Mouse (Mus musculus) neural tube, embryonic 11.5 days (tissue): ENCODE data around the gene Cst9. TPM values are rescaled to one million over a fixed set of nuclear protein-coding genes. Genes with fewer than 3 reads are reported as not detected.

Experiments used
- ATAC-seq: fragments of 200-750 bp; cut with Nextera tagmentation; 2 replicates; pipeline ENCODE4 v1.8.0; 2017; ENCODE audit warnings: moderate number of reproducible peaks, mild to moderate bottlenecking, moderate TSS enrichment, moderate library complexity; ENCODE audit not compliant: insufficient read depth, low FRiP score, low TSS enrichment
- DNase-seq: peaks from one replicate; pipeline ENCODE4 v3.0.0-alpha.2; 2015; ENCODE audit warnings: low spot score
- H3K27ac ChIP-seq: fragments of 300-500 bp; sonication (generic); 2 replicates; pipeline ENCODE4 v1.5.1; 2014; ENCODE audit warnings: low read depth, mild to moderate bottlenecking, low read length
- H3K27me3 ChIP-seq: fragments of 300-500 bp; sonication (generic); 2 replicates; pipeline ENCODE4 v1.6.1; 2014; ENCODE audit warnings: mild to moderate bottlenecking, low read length, mixed read lengths; ENCODE audit not compliant: control insufficient read depth, insufficient read depth
- H3K36me3 ChIP-seq: fragments of 300-500 bp; sonication (generic); 2 replicates; pipeline ENCODE4 v1.6.1; 2014; ENCODE audit warnings: mild to moderate bottlenecking, low read length, moderate library complexity, mixed read lengths; ENCODE audit not compliant: control insufficient read depth, insufficient read depth
- H3K4me1 ChIP-seq: fragments of 300-500 bp; sonication (generic); 2 replicates; pipeline ENCODE4 v1.6.1; 2014; ENCODE audit warnings: low read length, mixed read lengths; ENCODE audit not compliant: control insufficient read depth, insufficient read depth
- H3K4me2 ChIP-seq: fragments of 300-500 bp; sonication (generic); 2 replicates; pipeline ENCODE4 v1.6.1; 2014; ENCODE audit warnings: low read depth, mild to moderate bottlenecking, moderate library complexity
- H3K4me3 ChIP-seq: fragments of 300-500 bp; sonication (generic); 2 replicates; pipeline ENCODE4 v1.5.1; 2014; ENCODE audit warnings: low read depth, low read length
- H3K9ac ChIP-seq: fragments of 300-500 bp; sonication (generic); 2 replicates; pipeline ENCODE4 v1.6.1; 2014; ENCODE audit warnings: mild to moderate bottlenecking, low read length
- H3K9me3 ChIP-seq: fragments of 300-500 bp; sonication (generic); 2 replicates; pipeline ENCODE4 v1.6.1; 2016; ENCODE audit warnings: low read length; ENCODE audit not compliant: control insufficient read depth
- WGBS: fragments of 180-500 bp; shearing (Covaris S2); extraction: QIAGEN DNeasy Blood & Tissue Kit; methylation state at CpG from one replicate; pipeline ENCODE4 v1.1.7; 2014; 5-methylcytosine and 5-hydroxymethylcytosine counted together
- polyA plus RNA-seq: library from polyadenylated mRNA; unstranded; fragments of >200 nt; fragmentation: Nextera tagmentation; extraction: Ambion mirVana; gene quantifications from 2 replicates; pipeline ENCODE4 v1.2.1, GENCODE M21; 2014

The Cst9 gene
- not detected in 2 replicates for polyA plus RNA-seq

- Histone ChIP-seq H3K4me3 (no peak within 1 kb of the TSS), H3K27ac (no peak within 1 kb of the TSS), H3K4me2 (no peak within 1 kb of the TSS), H3K9me3 (no peaks in the 10 kb centered on the region), H3K9ac (no peak within 1 kb of the TSS), H3K4me1 (no peaks in the 10 kb centered on the region), H3K27me3 (no peaks in the 10 kb centered on the region), H3K36me3 (no peaks in the 10 kb centered on the region)
- no peak for DNase-seq
- no peak for ATAC-seq
- 74% methylated on average over 4 of the region's 4 CpGs for WGBS
These were observed at the start of gene Cst9 for GRCm38 (mm10) chr2:148834912-148835311. TSS of gene Cst9 (plus strand) at chr2:148835147.

GRCm38 (mm10) chr2:148789142-148789541 lies 45.8 kb upstream of the Cst9 start, which contains the start of gene Cst12:
TSS of gene Cst12 (plus strand) at chr2:148789361.
- ATAC-seq (no peak), DNase-seq (no peak)
- H3K27me3 ChIP-seq: no peaks in the 10 kb centered on the region
- no peaks in the 10 kb centered on the region for H3K9me3 ChIP-seq
- WGBS: 91% methylated on average over 6 of the region's 6 CpGs
- H3K4me3 ChIP-seq: no peak within 1 kb of the TSS
- H3K4me2 ChIP-seq: no peak within 1 kb of the TSS
- no peak within 1 kb of the TSS for H3K27ac ChIP-seq
- no peak within 1 kb of the TSS for H3K9ac ChIP-seq
- no peaks in the 10 kb centered on the region for H3K36me3 ChIP-seq
- no peaks in the 10 kb centered on the region for H3K4me1 ChIP-seq

- no peak within 1 kb of the TSS for H3K27ac ChIP-seq
- no peaks in the 10 kb centered on the region for H3K36me3 ChIP-seq
- DNase-seq: no peak
- no peak within 1 kb of the TSS for H3K4me3 ChIP-seq
- 95% methylated on average over 1 of the region's 1 CpGs for WGBS
- no peak for ATAC-seq
- no peak within 1 kb of the TSS for H3K4me2 ChIP-seq
- no peaks in the 10 kb centered on the region for H3K9me3 ChIP-seq
- H3K27me3 ChIP-seq: no peaks in the 10 kb centered on the region
- no peaks in the 10 kb centered on the region for H3K4me1 ChIP-seq
- no peak within 1 kb of the TSS for H3K9ac ChIP-seq
These were observed 36.5 kb upstream of the Cst9 start, which contains the start of gene Cst8 for GRCm38 (mm10) chr2:148798485-148798884. TSS of gene Cst8 (plus strand) at chr2:148798785.

- Histone ChIP-seq H3K36me3 (no peaks in the 10 kb centered on the region), H3K27me3 (no peaks in the 10 kb centered on the region), H3K4me3 (no peak overlapping the region), H3K9ac (no peak overlapping the region), H3K27ac (no peak overlapping the region), H3K9me3 (no peaks in the 10 kb centered on the region), H3K4me2 (no peak overlapping the region), H3K4me1 (no peaks in the 10 kb centered on the region)
- no peak for ATAC-seq
- no peak for DNase-seq
- 73% methylated on average over 3 of the region's 3 CpGs for WGBS
These were observed 33.4 kb upstream of the Cst9 start for GRCm38 (mm10) chr2:148801491-148801921.

- DNase-seq: no peak
- Histone ChIP-seq H3K27ac (no peak overlapping the region), H3K4me1 (no peaks in the 10 kb centered on the region), H3K4me2 (no peak overlapping the region), H3K9me3 (no peaks in the 10 kb centered on the region), H3K4me3 (no peak overlapping the region), H3K9ac (no peak overlapping the region), H3K27me3 (no peaks in the 10 kb centered on the region), H3K36me3 (no peaks in the 10 kb centered on the region)
- 76% methylated on average over 6 of the region's 6 CpGs for WGBS
- no peak for ATAC-seq
These were observed 28.3 kb upstream of the Cst9 start for GRCm38 (mm10) chr2:148806696-148807095.

- ATAC-seq: no peak
- Histone ChIP-seq H3K9me3 (no peaks in the 10 kb centered on the region), H3K36me3 (no peaks in the 10 kb centered on the region), H3K9ac (no peak within 1 kb of the TSS), H3K27ac (no peak within 1 kb of the TSS), H3K4me1 (no peaks in the 10 kb centered on the region), H3K4me2 (no peak within 1 kb of the TSS), H3K27me3 (no peaks in the 10 kb centered on the region), H3K4me3 (no peak within 1 kb of the TSS)
- no peak for DNase-seq
These were observed 15.0 kb upstream of the Cst9 start, which contains the start of gene Cst13 for GRCm38 (mm10) chr2:148819909-148820308. TSS of gene Cst13 (plus strand) at chr2:148820081.

GRCm38 (mm10) chr2:148825986-148826385 lies 9.0 kb upstream of the Cst9 start:
- Histone ChIP-seq H3K27ac (no peak overlapping the region), H3K4me3 (no peak overlapping the region), H3K27me3 (no peaks in the 10 kb centered on the region), H3K9me3 (no peaks in the 10 kb centered on the region), H3K4me2 (no peak overlapping the region), H3K36me3 (no peaks in the 10 kb centered on the region), H3K4me1 (no peaks in the 10 kb centered on the region), H3K9ac (no peak overlapping the region)
- ATAC-seq: no peak
- DNase-seq: no peak
- 36% methylated on average over 1 of the region's 1 CpGs for WGBS

GRCm38 (mm10) chr2:148838075-148838777 lies 3.3 kb downstream of the Cst9 start:
- no peak overlapping the region for H3K9ac ChIP-seq
- H3K4me3 ChIP-seq: no peak overlapping the region
- 87% methylated on average over 5 of the region's 5 CpGs for WGBS
- no peak overlapping the region for H3K4me2 ChIP-seq
- no peaks in the 10 kb centered on the region for H3K9me3 ChIP-seq
- no peak for ATAC-seq
- no peaks in the 10 kb centered on the region for H3K27me3 ChIP-seq
- no peaks in the 10 kb centered on the region for H3K36me3 ChIP-seq
- DNase-seq: no peak
- no peaks in the 10 kb centered on the region for H3K4me1 ChIP-seq
- H3K27ac ChIP-seq: no peak overlapping the region

- 92% methylated on average over 2 of the region's 2 CpGs for WGBS
- ATAC-seq: no peak
These were observed 4.3 kb downstream of the Cst9 start for GRCm38 (mm10) chr2:148839224-148839623.

More at GRCm38 (mm10) chr2:148839224-148839623, 4.3 kb downstream of the Cst9 start:
- H3K9ac ChIP-seq: no peak overlapping the region
- no peaks in the 10 kb centered on the region for H3K27me3 ChIP-seq
- no peaks in the 10 kb centered on the region for H3K4me1 ChIP-seq
- DNase-seq: no peak
- no peaks in the 10 kb centered on the region for H3K36me3 ChIP-seq
- H3K4me2 ChIP-seq: no peak overlapping the region
- no peak overlapping the region for H3K27ac ChIP-seq
- no peaks in the 10 kb centered on the region for H3K9me3 ChIP-seq
- no peak overlapping the region for H3K4me3 ChIP-seq
